Mouse (Mus musculus): ENCODE data around the gene P3h2.

Gene P3h2

GRCm38 (mm10) chr16:26105115-26105974, at the start of gene P3h2:
Gene P3h2, minus strand, starts transcription at chr16:26105784.
- peak; percentile 46 to 52 for DNase-seq (ENCODE audit: low spot score in 2 of 2)

- no peak for DNase-seq (ENCODE audit: low spot score in 2 of 2)
Observed at GRCm38 (mm10) chr16:26152258-26152657, 46.7 kb upstream of the P3h2 start.

GRCm38 (mm10) chr16:26150943-26151342, 45.4 kb upstream of the P3h2 start:
- no peak for DNase-seq (ENCODE audit: low spot score in 2 of 2)

- DNase-seq (ENCODE audit: low spot score in 2 of 2): no peak
Observed at GRCm38 (mm10) chr16:26146853-26147252, 41.3 kb upstream of the P3h2 start.

GRCm38 (mm10) chr16:26131126-26131525, 25.5 kb upstream of the P3h2 start:
- DNase-seq (ENCODE audit: low spot score in 2 of 2): no peak

GRCm38 (mm10) chr16:26106618-26107017, 1.0 kb upstream of the P3h2 start:
- DNase-seq (ENCODE audit: low spot score in 2 of 2): no peak

- no peak for DNase-seq (ENCODE audit: low spot score in 2 of 2)
Observed at GRCm38 (mm10) chr16:26106041-26106617, 545 bp upstream of the P3h2 start.

GRCm38 (mm10) chr16:26104274-26104673, 1.3 kb downstream of the P3h2 start:
- no peak for DNase-seq (ENCODE audit: low spot score in 2 of 2)

- no peak for DNase-seq (ENCODE audit: low spot score in 2 of 2)
Observed at GRCm38 (mm10) chr16:26102856-26103255, 2.7 kb downstream of the P3h2 start.

GRCm38 (mm10) chr16:26100167-26100566, 5.4 kb downstream of the P3h2 start:
- no peak for DNase-seq (ENCODE audit: low spot score in 2 of 2)

- no peak for DNase-seq (ENCODE audit: low spot score in 2 of 2)
Observed at GRCm38 (mm10) chr16:26095696-26096284, 9.8 kb downstream of the P3h2 start.

- DNase-seq (ENCODE audit: low spot score in 2 of 2): no peak
Observed at GRCm38 (mm10) chr16:26093888-26094287, 11.7 kb downstream of the P3h2 start.

- no peak for DNase-seq (ENCODE audit: low spot score in 2 of 2)
Observed at GRCm38 (mm10) chr16:26088976-26089375, 16.6 kb downstream of the P3h2 start.

GRCm38 (mm10) chr16:26088240-26088639, 17.3 kb downstream of the P3h2 start:
- DNase-seq (ENCODE audit: low spot score in 2 of 2): no peak

GRCm38 (mm10) chr16:26086955-26087354, 18.6 kb downstream of the P3h2 start:
- no peak for DNase-seq (ENCODE audit: low spot score in 2 of 2)

- DNase-seq (ENCODE audit: low spot score in 2 of 2): no peak
Observed at GRCm38 (mm10) chr16:26085160-26085559, 20.4 kb downstream of the P3h2 start.

GRCm38 (mm10) chr16:26082831-26083230, 22.8 kb downstream of the P3h2 start:
- DNase-seq (ENCODE audit: low spot score in 2 of 2): no peak

- no peak for DNase-seq (ENCODE audit: low spot score in 2 of 2)
Observed at GRCm38 (mm10) chr16:26082391-26082790, 23.2 kb downstream of the P3h2 start.

- DNase-seq (ENCODE audit: low spot score in 2 of 2): no peak
Observed at GRCm38 (mm10) chr16:26078923-26079351, 26.6 kb downstream of the P3h2 start.

- no peak for DNase-seq (ENCODE audit: low spot score in 2 of 2)
Observed at GRCm38 (mm10) chr16:26078100-26078422, 27.5 kb downstream of the P3h2 start.

GRCm38 (mm10) chr16:26077246-26078099, 28.1 kb downstream of the P3h2 start:
- no peak for DNase-seq (ENCODE audit: low spot score in 2 of 2)

- DNase-seq (ENCODE audit: low spot score in 2 of 2): no peak
Observed at GRCm38 (mm10) chr16:26075063-26075462, 30.5 kb downstream of the P3h2 start.

Data from right cerebral cortex, postnatal 36 days (tissue).